Mouse (Mus musculus) frontal cortex, adult (tissue): ENCODE measurements at regions not wholly inside any gene's neighbourhood (a gene's known extent, or its start where the extent isn't known, plus 50 kb on each side); places are given as distances from the start of the nearest gene placed in this dataset.
A peak's percentile ranks its signal among the peaks of the same experiment; 100 is the strongest.

Experiments used
- ATAC-seq: cut with Nextera tagmentation; 2 replicates; pipeline ENCODE4 v1.9.2; 2017; ENCODE audit warnings: mild to moderate bottlenecking, moderate library complexity, mixed read lengths; ENCODE audit not compliant: low TSS enrichment

- ATAC-seq = no peak
Measured at GRCm38 (mm10) chr16:93019800-93020555, 194.0 kb upstream of the Runx1 start.

GRCm38 (mm10) chr16:93018766-93019165 lies 192.8 kb upstream of the Runx1 start:
- no peak for ATAC-seq

- no peak for ATAC-seq
Measured at GRCm38 (mm10) chr16:93017025-93017424, 191.1 kb upstream of the Runx1 start.

- ATAC-seq = no peak
Measured at GRCm38 (mm10) chr16:93015636-93016035, 189.7 kb upstream of the Runx1 start.

- no peak for ATAC-seq
Measured at GRCm38 (mm10) chr16:93014991-93015390, 189.0 kb upstream of the Runx1 start.

GRCm38 (mm10) chr16:93013881-93014280 lies 187.9 kb upstream of the Runx1 start:
- no peak for ATAC-seq

GRCm38 (mm10) chr16:93013256-93013655 lies 187.3 kb upstream of the Runx1 start:
- ATAC-seq = no peak

GRCm38 (mm10) chr16:93011474-93011873 lies 185.5 kb upstream of the Runx1 start:
- ATAC-seq = no peak

GRCm38 (mm10) chr16:93006321-93006984 lies 180.5 kb upstream of the Runx1 start:
- no peak for ATAC-seq

GRCm38 (mm10) chr16:93005470-93005869 lies 179.5 kb upstream of the Runx1 start:
- ATAC-seq = no peak

GRCm38 (mm10) chr16:93003830-93004229 lies 177.9 kb upstream of the Runx1 start:
- ATAC-seq = no peak

- ATAC-seq = no peak
Measured at GRCm38 (mm10) chr16:92998689-92999088, 172.7 kb upstream of the Runx1 start.

- peak; percentile 80 for ATAC-seq
Measured at GRCm38 (mm10) chr16:92997636-92998035, 171.7 kb upstream of the Runx1 start.

- no peak for ATAC-seq
Measured at GRCm38 (mm10) chr16:92995993-92996350, 170.0 kb upstream of the Runx1 start.

- ATAC-seq = no peak
Measured at GRCm38 (mm10) chr16:92995132-92995992, 169.4 kb upstream of the Runx1 start.

- no peak for ATAC-seq
Measured at GRCm38 (mm10) chr16:92992876-92993275, 166.9 kb upstream of the Runx1 start.

GRCm38 (mm10) chr16:92991405-92991804 lies 165.5 kb upstream of the Runx1 start:
- peak; percentile 44; the same call in 1 of the 2 replicates for ATAC-seq

- no peak for ATAC-seq
Measured at GRCm38 (mm10) chr16:92988416-92988815, 162.5 kb upstream of the Runx1 start.

GRCm38 (mm10) chr16:92988000-92988399 lies 162.1 kb upstream of the Runx1 start:
- no peak for ATAC-seq

- no peak for ATAC-seq
Measured at GRCm38 (mm10) chr16:92985768-92986167, 159.8 kb upstream of the Runx1 start.

- no peak for ATAC-seq
Measured at GRCm38 (mm10) chr16:92982934-92983333, 157.0 kb upstream of the Runx1 start.

GRCm38 (mm10) chr16:92979620-92980330 lies 153.8 kb upstream of the Runx1 start:
- no peak for ATAC-seq
